Mouse (Mus musculus) kidney, adult 8-10 months (tissue): Measurements from ENCODE around the gene Bik.
A peak's percentile ranks its signal among the peaks of the same experiment; 100 is the strongest.
"Not testable (repeated sequence)": the region's sequence is repeated elsewhere in the genome, so short reads cannot be mapped to it uniquely, and the experiment has no call there.

ENCODE experiments used
- DNase-seq, 2 experiments: peaks; one replicate each; pipeline ENCODE4 v3.0.0; 2022

The Bik gene

GRCm38 (mm10) chr15:83526424-83527091 is at the start of gene Bik:
Bik (plus strand) TSS chr15:83526862.
- peak; percentile 55 to 66 for DNase-seq

- DNase-seq = no peak
These were observed 48.6 kb upstream of the Bik start for GRCm38 (mm10) chr15:83478096-83478495.

GRCm38 (mm10) chr15:83479818-83480217 is 46.8 kb upstream of the Bik start:
- DNase-seq = no peak

- peak in 1 of 2 experiments; percentile 53 for DNase-seq
These were observed 45.4 kb upstream of the Bik start for GRCm38 (mm10) chr15:83481236-83481780.

- DNase-seq = no peak
These were observed 43.9 kb upstream of the Bik start for GRCm38 (mm10) chr15:83482645-83483224.

- peak in 1 of 2 experiments; percentile 42 for DNase-seq
These were observed 43.2 kb upstream of the Bik start for GRCm38 (mm10) chr15:83483482-83483881.

GRCm38 (mm10) chr15:83484311-83484710 is 42.4 kb upstream of the Bik start:
- no peak for DNase-seq

- no peak for DNase-seq
These were observed 39.1 kb upstream of the Bik start for GRCm38 (mm10) chr15:83487477-83488115.

- DNase-seq = no peak
These were observed 37.2 kb upstream of the Bik start for GRCm38 (mm10) chr15:83489471-83489870.

- no peak for DNase-seq
These were observed 34.8 kb upstream of the Bik start for GRCm38 (mm10) chr15:83491891-83492290.

GRCm38 (mm10) chr15:83493856-83494571 is 32.6 kb upstream of the Bik start:
- DNase-seq = no peak

GRCm38 (mm10) chr15:83494572-83494920 is 32.1 kb upstream of the Bik start:
- DNase-seq = no peak

GRCm38 (mm10) chr15:83495195-83495594 is 31.5 kb upstream of the Bik start:
- DNase-seq = no peak

- DNase-seq = no peak
These were observed 30.8 kb upstream of the Bik start for GRCm38 (mm10) chr15:83495787-83496367.

- DNase-seq = no peak
These were observed 29.4 kb upstream of the Bik start for GRCm38 (mm10) chr15:83497299-83497698.

GRCm38 (mm10) chr15:83499211-83499755 is 27.4 kb upstream of the Bik start:
- DNase-seq = no peak

- peak in 1 of 2 experiments; percentile 65 for DNase-seq
These were observed 26.3 kb upstream of the Bik start for GRCm38 (mm10) chr15:83500352-83500751.

- DNase-seq = not testable (repeated sequence)
These were observed 25.2 kb upstream of the Bik start for GRCm38 (mm10) chr15:83501483-83501882.

GRCm38 (mm10) chr15:83509950-83510804 is 16.5 kb upstream of the Bik start:
- DNase-seq = no peak

GRCm38 (mm10) chr15:83510805-83511405 is 15.8 kb upstream of the Bik start, which contains the start of gene Ttll1:
Ttll1 (minus strand) TSS chr15:83510893.
- peak; percentile 97 for DNase-seq
